Mouse (Mus musculus): ENCODE results near the gene Coro1b. TPM values are rescaled to one million over a fixed set of nuclear protein-coding genes. Genes with fewer than 3 reads are reported as not detected.

Gene Coro1b
- polyA plus RNA-seq, 1 experiment: 260 TPM

GRCm38 (mm10) chr19:4153232-4153654, 4.8 kb downstream of the Coro1b start, which contains the start of gene Ptprcap:
Gene Ptprcap (plus strand): TSS chr19:4153604.
- DNase-seq: no peak
- 65% methylated on average over 11 of the region's 11 CpGs for WGBS
- H3K4me1 ChIP-seq (ENCODE audit: control insufficient read depth, insufficient read depth, low read length): peaks cover 8% of the 10 kb centered on the region
- H3K4me3 ChIP-seq (replicated peaks; ENCODE audit: extremely low read depth, low read depth, low read length): no peak within 1 kb of the TSS
- TF ChIP-seq POLR2A (IDR thresholded peaks at IDR 0.05; ENCODE audit: borderline replicate concordance, extremely low read depth, low read depth, low read length) (no peak), CTCF (IDR thresholded peaks at IDR 0.05; ENCODE audit: insufficient read depth, low read length) (no peak)

GRCm38 (mm10) chr19:4154437-4155222, 6.2 kb downstream of the Coro1b start:
- peak overlapping the region; percentile 18 for H3K4me3 ChIP-seq (replicated peaks; ENCODE audit: extremely low read depth, low read depth, low read length)
- 52% methylated on average over 13 of the region's 13 CpGs for WGBS
- peaks cover 3% of the 10 kb centered on the region for H3K4me1 ChIP-seq (ENCODE audit: control insufficient read depth, insufficient read depth, low read length)
- TF ChIP-seq CTCF (IDR thresholded peaks at IDR 0.05; ENCODE audit: insufficient read depth, low read length) (no peak), POLR2A (IDR thresholded peaks at IDR 0.05; ENCODE audit: borderline replicate concordance, extremely low read depth, low read depth, low read length) (peak; percentile 12; the same call in 1 of the 2 replicates)
- no peak for DNase-seq

GRCm38 (mm10) chr19:4155223-4156072, 7.0 kb downstream of the Coro1b start:
- TF ChIP-seq POLR2A (IDR thresholded peaks at IDR 0.05; ENCODE audit: borderline replicate concordance, extremely low read depth, low read depth, low read length) (peak; percentile 27; the same call in 1 of the 2 replicates), CTCF (IDR thresholded peaks at IDR 0.05; ENCODE audit: insufficient read depth, low read length) (no peak)
- Histone ChIP-seq H3K4me3 (replicated peaks; ENCODE audit: extremely low read depth, low read depth, low read length) (peak overlapping the region; percentile 18), H3K4me1 (ENCODE audit: control insufficient read depth, insufficient read depth, low read length) (no peaks in the 10 kb centered on the region)
- 69% methylated on average over 6 of the region's 6 CpGs for WGBS
- no peak for DNase-seq

- no peak for TF ChIP-seq POLR2A (IDR thresholded peaks at IDR 0.05; ENCODE audit: borderline replicate concordance, extremely low read depth, low read depth, low read length)
- TF ChIP-seq CTCF (IDR thresholded peaks at IDR 0.05; ENCODE audit: insufficient read depth, low read length): no peak
- no peak for DNase-seq
- WGBS: 63% methylated on average over 20 of the region's 20 CpGs
- Histone ChIP-seq H3K4me3 (replicated peaks; ENCODE audit: extremely low read depth, low read depth, low read length) (no peak overlapping the region), H3K4me1 (ENCODE audit: control insufficient read depth, insufficient read depth, low read length) (no peaks in the 10 kb centered on the region)
Measured at GRCm38 (mm10) chr19:4156073-4156579, 7.7 kb downstream of the Coro1b start.

- no peak for TF ChIP-seq CTCF (IDR thresholded peaks at IDR 0.05; ENCODE audit: insufficient read depth, low read length)
- TF ChIP-seq POLR2A (IDR thresholded peaks at IDR 0.05; ENCODE audit: borderline replicate concordance, extremely low read depth, low read depth, low read length): no peak
- WGBS: 85% methylated on average over 12 of the region's 12 CpGs
- H3K4me3 ChIP-seq (replicated peaks; ENCODE audit: extremely low read depth, low read depth, low read length): no peak overlapping the region
- no peaks in the 10 kb centered on the region for H3K4me1 ChIP-seq (ENCODE audit: control insufficient read depth, insufficient read depth, low read length)
- DNase-seq: no peak
Measured at GRCm38 (mm10) chr19:4156771-4157170, 8.4 kb downstream of the Coro1b start.

- WGBS: 94% methylated on average over 8 of the region's 8 CpGs
- Histone ChIP-seq H3K4me3 (replicated peaks; ENCODE audit: extremely low read depth, low read depth, low read length) (no peak overlapping the region), H3K4me1 (ENCODE audit: control insufficient read depth, insufficient read depth, low read length) (peaks cover 4% of the 10 kb centered on the region; the same call in 1 of the 2 replicates)
- no peak for TF ChIP-seq POLR2A (IDR thresholded peaks at IDR 0.05; ENCODE audit: borderline replicate concordance, extremely low read depth, low read depth, low read length)
- no peak for TF ChIP-seq CTCF (IDR thresholded peaks at IDR 0.05; ENCODE audit: insufficient read depth, low read length)
- DNase-seq: no peak
Measured at GRCm38 (mm10) chr19:4159049-4159448, 10.6 kb downstream of the Coro1b start.

- Histone ChIP-seq H3K4me3 (replicated peaks; ENCODE audit: extremely low read depth, low read depth, low read length) (peak within 1 kb of the TSS; percentile 92), H3K4me1 (ENCODE audit: control insufficient read depth, insufficient read depth, low read length) (peaks cover 4% of the 10 kb centered on the region; the same call in 1 of the 2 replicates)
- WGBS: 7% methylated on average over 42 of the region's 42 CpGs
- TF ChIP-seq POLR2A (IDR thresholded peaks at IDR 0.05; ENCODE audit: borderline replicate concordance, extremely low read depth, low read depth, low read length) (peak; percentile 60; the same call in 1 of the 2 replicates), CTCF (IDR thresholded peaks at IDR 0.05; ENCODE audit: insufficient read depth, low read length) (no peak)
- peak; percentile 97 for DNase-seq
Measured at GRCm38 (mm10) chr19:4162646-4163542, 14.5 kb downstream of the Coro1b start, which contains the start of gene Rps6kb2. Gene Rps6kb2 (minus strand): TSS chr19:4163354.

- Histone ChIP-seq H3K4me1 (ENCODE audit: control insufficient read depth, insufficient read depth, low read length) (peaks cover 4% of the 10 kb centered on the region; the same call in 1 of the 2 replicates), H3K4me3 (replicated peaks; ENCODE audit: extremely low read depth, low read depth, low read length) (peak overlapping the region; percentile 44)
- TF ChIP-seq CTCF (IDR thresholded peaks at IDR 0.05; ENCODE audit: insufficient read depth, low read length) (no peak), POLR2A (IDR thresholded peaks at IDR 0.05; ENCODE audit: borderline replicate concordance, extremely low read depth, low read depth, low read length) (no peak)
- 33% methylated on average over 4 of the region's 4 CpGs for WGBS
- no peak for DNase-seq
Measured at GRCm38 (mm10) chr19:4163543-4163887, 15.1 kb downstream of the Coro1b start.

Measured in lung, adult 2 months (tissue).